Mouse (Mus musculus): ENCODE data around the gene Gm20388. TPM values are rescaled to one million over a fixed set of nuclear protein-coding genes. Genes with fewer than 3 reads are reported as not detected.

Gm20388 gene
- total RNA-seq, 1 experiment: 27.0 TPM

DNA sequence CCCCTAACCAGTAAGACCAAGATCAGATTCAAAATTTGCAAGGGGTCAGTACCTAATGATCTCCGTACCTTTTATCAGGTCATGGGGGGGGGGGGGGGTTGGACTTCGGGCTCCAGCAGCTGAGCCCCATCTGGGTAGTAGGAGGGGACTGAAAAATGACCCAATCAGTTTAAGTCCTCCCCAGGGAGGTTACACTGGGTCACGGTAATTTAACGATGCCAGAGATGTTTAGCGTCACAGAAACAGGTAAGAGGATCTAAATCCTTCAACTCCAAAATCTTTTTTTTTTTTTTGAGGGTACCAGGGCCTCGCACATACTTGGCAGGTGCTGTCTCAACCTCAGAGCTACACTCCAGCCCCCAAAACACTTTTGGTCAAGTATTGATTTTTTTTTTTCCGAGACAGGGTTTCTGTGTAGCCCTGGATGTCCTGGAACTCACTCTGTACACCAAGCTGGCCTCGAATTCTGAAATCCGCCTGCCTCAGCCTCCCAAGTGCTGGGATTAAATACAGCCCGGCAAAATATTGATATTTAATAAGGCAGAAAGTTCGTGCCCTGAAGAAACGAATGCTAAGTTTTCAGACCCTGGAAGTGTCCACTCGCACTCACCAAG, 2465.2 kb downstream of the Gm20388 start:
- peaks cover 3% of the 10 kb centered on the region; the same call in 1 of the 2 replicates for H3K36me3 ChIP-seq (ENCODE audit: control insufficient read depth, insufficient read depth, low read length, poor library complexity, severe bottlenecking)

DNA sequence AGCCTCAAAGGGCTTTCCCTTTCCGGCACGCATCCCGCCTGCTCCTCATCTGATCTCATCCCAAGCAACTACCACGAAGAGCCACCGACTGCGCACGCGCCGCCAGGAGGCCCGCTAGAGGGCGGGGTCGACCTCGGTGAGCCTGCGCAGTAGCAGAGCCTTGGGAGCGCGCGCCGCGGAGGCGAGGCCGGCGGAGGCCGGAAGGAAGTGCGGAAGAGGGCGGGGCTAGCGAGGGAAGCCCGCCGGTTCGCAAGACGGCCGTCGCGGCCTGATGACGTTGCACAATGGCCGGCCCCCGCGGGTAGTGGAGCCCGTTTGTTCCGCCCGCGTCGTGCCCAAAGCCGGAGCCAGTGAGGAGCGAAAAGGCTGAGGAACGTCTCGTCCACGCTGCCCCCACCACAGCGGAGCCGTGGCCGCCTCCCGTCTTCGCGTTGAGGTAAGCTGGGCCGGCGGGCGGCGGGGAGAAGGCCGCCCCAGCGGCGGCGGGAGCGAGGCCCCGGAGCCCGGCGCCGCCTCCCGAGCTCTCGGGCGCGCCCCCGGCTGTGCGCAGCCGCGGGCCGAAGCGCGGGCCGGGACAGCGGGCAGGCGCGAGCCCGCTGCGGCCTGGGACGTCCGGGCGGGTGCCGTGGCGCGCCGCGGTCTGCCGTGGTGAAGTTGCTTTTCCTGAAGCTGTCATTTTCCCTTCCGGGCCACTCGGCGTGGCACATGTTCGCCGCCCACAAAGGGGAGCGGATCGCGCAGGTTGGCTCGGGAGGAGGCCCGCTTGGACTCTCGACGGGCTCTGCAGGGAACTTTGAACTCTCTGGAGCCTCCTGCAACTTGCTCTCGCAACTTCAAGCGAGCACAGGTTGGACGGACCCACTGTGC, 2466.0 kb downstream of the Gm20388 start, which contains the start of gene Zc3h18:
TSS of gene Zc3h18 (plus strand) at position 245 of the 867 bp plus-strand sequence.
- in situ Hi-C loops (cut with MboI; ENCODE audit: low sequenced_read_pairs in 2 of 2, unreplicated experiment in 2 of 2): no loop called here
- no peaks in the 10 kb centered on the region for H3K9me3 ChIP-seq (ENCODE audit: control insufficient read depth, insufficient read depth, low read depth, low read length)
- peaks cover 0 to 5% of the 10 kb centered on the region in 2 experiments; a peak in 2 of 4 replicates for H3K4me1 ChIP-seq (ENCODE audit: control insufficient read depth in 2 of 2, insufficient read depth in 2 of 2, low read length in 2 of 2, poor library complexity in 1 of 2)
- peak; percentile 96 for DNase-seq (ENCODE audit: low read depth, low spot score)
- H3K27ac ChIP-seq (ENCODE audit: insufficient read depth, low read depth, low read length, poor library complexity, severe bottlenecking): peak within 1 kb of the TSS; percentile 86
- H3K4me3 ChIP-seq (ENCODE audit: insufficient read depth in 1 of 2, low read depth in 1 of 2, low read length in 2 of 2, poor library complexity in 1 of 2, severe bottlenecking in 1 of 2): peak within 1 kb of the TSS; percentile 79 to 98
- H3K36me3 ChIP-seq (ENCODE audit: control insufficient read depth, insufficient read depth, low read length, poor library complexity, severe bottlenecking): peaks cover 5% of the 10 kb centered on the region; the same call in 1 of the 2 replicates
- peak within 1 kb of the TSS; percentile 99 for H3K9ac ChIP-seq (ENCODE audit: insufficient read depth, low read depth, low read length, poor library complexity, severe bottlenecking)
- TF ChIP-seq HCFC1 (IDR thresholded peaks at IDR 0.05; ENCODE audit: borderline replicate concordance, insufficient read depth, low read length) (peak; percentile 82; the same call in 1 of the 2 replicates), ZC3H11A (IDR thresholded peaks at IDR 0.05; ENCODE audit: borderline replicate concordance, low read depth, low read length) (no peak)

More for the DNA sequence above, 2465.2 kb downstream of the Gm20388 start:
- Histone ChIP-seq H3K9ac (ENCODE audit: insufficient read depth, low read depth, low read length, poor library complexity, severe bottlenecking) (peak overlapping the region; percentile 75), H3K4me1 (ENCODE audit: control insufficient read depth in 2 of 2, insufficient read depth in 2 of 2, low read length in 2 of 2, poor library complexity in 1 of 2) (peaks cover 0 to 5% of the 10 kb centered on the region in 2 experiments; a peak in 2 of 4 replicates), H3K9me3 (ENCODE audit: control insufficient read depth, insufficient read depth, low read depth, low read length) (no peaks in the 10 kb centered on the region), H3K27ac (ENCODE audit: insufficient read depth, low read depth, low read length, poor library complexity, severe bottlenecking) (no peak overlapping the region), H3K4me3 (ENCODE audit: insufficient read depth in 1 of 2, low read depth in 1 of 2, low read length in 2 of 2, poor library complexity in 1 of 2, severe bottlenecking in 1 of 2) (peak overlapping the region; percentile 52 to 58)
- DNase-seq (ENCODE audit: low read depth, low spot score): no peak
- in situ Hi-C loops (cut with MboI; ENCODE audit: low sequenced_read_pairs in 2 of 2, unreplicated experiment in 2 of 2): no loop called here
- TF ChIP-seq ZNF384 (IDR thresholded peaks at IDR 0.05; ENCODE audit: low read depth, low read length): no peak
- TF ChIP-seq HCFC1 (IDR thresholded peaks at IDR 0.05; ENCODE audit: borderline replicate concordance, insufficient read depth, low read length): no peak
- no peak for TF ChIP-seq MAFK (IDR thresholded peaks at IDR 0.05; ENCODE audit: insufficient read depth, low read depth, low read length)
- TF ChIP-seq CHD2 (IDR thresholded peaks at IDR 0.05; ENCODE audit: low read depth, low read length): no peak
- no peak for TF ChIP-seq ZC3H11A (IDR thresholded peaks at IDR 0.05; ENCODE audit: borderline replicate concordance, low read depth, low read length)

DNA sequence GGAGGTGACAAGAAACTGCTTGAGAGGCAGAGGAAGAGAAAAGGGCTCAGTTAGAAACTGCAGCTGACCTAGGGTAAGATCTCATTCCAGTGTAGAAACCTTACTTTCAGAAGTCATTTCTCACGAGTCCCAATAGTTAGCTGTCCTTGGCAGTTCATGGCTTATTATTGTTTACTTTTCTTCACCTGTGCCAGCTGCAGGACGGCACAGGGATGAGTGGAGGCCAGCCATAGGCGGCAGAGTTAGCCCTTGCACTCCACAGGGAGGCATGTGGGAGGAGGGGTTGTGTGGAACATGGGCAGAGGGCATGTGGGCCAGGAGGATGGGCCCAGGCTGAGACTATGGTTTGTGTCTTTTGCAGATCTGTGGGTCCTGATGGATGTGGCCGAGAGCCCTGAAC, 2472.4 kb downstream of the Gm20388 start:
- no peak for DNase-seq (ENCODE audit: low read depth, low spot score)
- TF ChIP-seq MAFK (IDR thresholded peaks at IDR 0.05; ENCODE audit: insufficient read depth, low read depth, low read length) (no peak), ZC3H11A (IDR thresholded peaks at IDR 0.05; ENCODE audit: borderline replicate concordance, low read depth, low read length) (no peak), ZNF384 (IDR thresholded peaks at IDR 0.05; ENCODE audit: low read depth, low read length) (no peak), HCFC1 (IDR thresholded peaks at IDR 0.05; ENCODE audit: borderline replicate concordance, insufficient read depth, low read length) (no peak), CHD2 (IDR thresholded peaks at IDR 0.05; ENCODE audit: low read depth, low read length) (no peak)
- H3K9me3 ChIP-seq (ENCODE audit: control insufficient read depth, insufficient read depth, low read depth, low read length): no peaks in the 10 kb centered on the region
- no peak overlapping the region for H3K4me3 ChIP-seq (ENCODE audit: insufficient read depth in 1 of 2, low read depth in 1 of 2, low read length in 2 of 2, poor library complexity in 1 of 2, severe bottlenecking in 1 of 2)
- H3K4me1 ChIP-seq (ENCODE audit: control insufficient read depth in 2 of 2, insufficient read depth in 2 of 2, low read length in 2 of 2, poor library complexity in 1 of 2): no peaks in the 10 kb centered on the region
- in situ Hi-C loops (cut with MboI; ENCODE audit: low sequenced_read_pairs in 2 of 2, unreplicated experiment in 2 of 2): no loop called here
- peaks cover 47% of the 10 kb centered on the region for H3K36me3 ChIP-seq (ENCODE audit: control insufficient read depth, insufficient read depth, low read length, poor library complexity, severe bottlenecking)
- H3K27ac ChIP-seq (ENCODE audit: insufficient read depth, low read depth, low read length, poor library complexity, severe bottlenecking): no peak overlapping the region
- no peak overlapping the region for H3K9ac ChIP-seq (ENCODE audit: insufficient read depth, low read depth, low read length, poor library complexity, severe bottlenecking)

DNA sequence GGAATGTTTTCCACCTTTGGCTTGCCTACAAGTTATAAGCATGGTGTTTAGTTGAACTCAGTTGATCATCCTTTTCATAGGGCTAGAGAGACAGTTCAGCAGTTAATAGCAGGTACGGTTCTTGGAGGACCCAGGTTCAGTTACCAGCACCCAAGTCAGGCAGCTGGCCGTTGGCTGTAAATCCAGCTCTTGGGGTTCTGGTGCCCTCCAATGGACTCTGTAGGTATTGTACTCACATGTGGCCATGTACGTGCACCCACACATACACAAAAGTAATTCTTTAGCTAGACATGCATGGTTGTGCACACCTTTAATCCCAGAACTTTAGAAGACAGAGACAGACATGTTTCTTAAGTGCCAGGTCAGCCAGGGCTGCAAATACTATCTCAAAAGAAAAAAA, 2478.7 kb downstream of the Gm20388 start:
- no peaks in the 10 kb centered on the region for H3K4me1 ChIP-seq (ENCODE audit: control insufficient read depth in 2 of 2, insufficient read depth in 2 of 2, low read length in 2 of 2, poor library complexity in 1 of 2)
- no peak overlapping the region for H3K27ac ChIP-seq (ENCODE audit: insufficient read depth, low read depth, low read length, poor library complexity, severe bottlenecking)
- H3K4me3 ChIP-seq (ENCODE audit: insufficient read depth in 1 of 2, low read depth in 1 of 2, low read length in 2 of 2, poor library complexity in 1 of 2, severe bottlenecking in 1 of 2): no peak overlapping the region
- no peaks in the 10 kb centered on the region for H3K9me3 ChIP-seq (ENCODE audit: control insufficient read depth, insufficient read depth, low read depth, low read length)
- H3K36me3 ChIP-seq (ENCODE audit: control insufficient read depth, insufficient read depth, low read length, poor library complexity, severe bottlenecking): peaks cover 54% of the 10 kb centered on the region
- no peak for TF ChIP-seq CHD2 (IDR thresholded peaks at IDR 0.05; ENCODE audit: low read depth, low read length)
- no peak for TF ChIP-seq HCFC1 (IDR thresholded peaks at IDR 0.05; ENCODE audit: borderline replicate concordance, insufficient read depth, low read length)
- TF ChIP-seq ZNF384 (IDR thresholded peaks at IDR 0.05; ENCODE audit: low read depth, low read length): no peak
- peak; percentile 17 for DNase-seq (ENCODE audit: low read depth, low spot score)
- H3K9ac ChIP-seq (ENCODE audit: insufficient read depth, low read depth, low read length, poor library complexity, severe bottlenecking): no peak overlapping the region
- in situ Hi-C loops (cut with MboI; ENCODE audit: low sequenced_read_pairs in 2 of 2, unreplicated experiment in 2 of 2): no loop called here
